Comparison of ENCODE assay signal across 8 mouse cellular contexts in the genomic region with DNA sequence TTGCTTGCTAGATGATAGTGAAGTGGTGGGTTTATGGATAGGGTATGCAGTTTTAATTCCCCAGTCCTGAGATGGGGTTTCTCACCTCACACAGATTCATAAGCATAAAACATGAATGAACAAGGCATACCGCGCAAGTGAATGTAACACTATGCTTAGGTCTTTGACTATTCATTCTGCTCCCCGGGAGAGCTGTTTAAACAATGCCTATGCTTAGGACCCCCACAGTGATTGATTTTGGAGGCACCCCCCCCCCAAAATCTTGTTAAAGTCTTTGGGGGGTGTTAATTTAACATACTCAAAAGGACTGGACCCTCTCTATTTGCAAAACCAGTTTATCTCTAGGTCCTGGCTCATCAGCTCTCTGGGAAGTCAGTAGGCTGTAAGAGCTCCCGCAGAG. TPM values are rescaled to one million over a fixed set of nuclear protein-coding genes. Genes with fewer than 3 reads are reported as not detected.
A peak's percentile ranks its signal among the peaks of the same experiment; 100 is the strongest.
DNase-seq lines count a peak whose midpoint lies in the region; ATAC-seq lines count a peak whose summit lies in the region.

No protein-coding gene starts in this region.

- 43% methylated on average over 4 of the region's 4 CpGs for WGBS in kidney, embryonic 16.5 days
- WGBS in forebrain, embryonic 12.5 days = 41% methylated on average over 4 of the region's 4 CpGs
- 51% methylated on average over 4 of the region's 4 CpGs for WGBS in limb, embryonic 13.5 days
- WGBS in neural tube, embryonic 14.5 days = 43% methylated on average over 4 of the region's 4 CpGs

- no peak for ATAC-seq in kidney, embryonic 16.5 days (ENCODE audit: low FRiP score, low TSS enrichment)
- ATAC-seq in forebrain, embryonic 12.5 days (ENCODE audit: low FRiP score) = no peak
- ATAC-seq in limb, embryonic 13.5 days (ENCODE audit: low FRiP score, low read depth) = no peak
- ATAC-seq in neural tube, embryonic 14.5 days (ENCODE audit: low read depth) = no peak

- no peaks in the 10 kb centered on the region for H3K27me3 ChIP-seq in kidney, embryonic 16.5 days (ENCODE audit: insufficient read depth, low read length)
- H3K27me3 ChIP-seq in forebrain, embryonic 12.5 days = no peaks in the 10 kb centered on the region
- no peaks in the 10 kb centered on the region for H3K27me3 ChIP-seq in limb, embryonic 13.5 days
- H3K27me3 ChIP-seq in neural tube, embryonic 14.5 days (ENCODE audit: control insufficient read depth, insufficient read depth, low read length) = no peaks in the 10 kb centered on the region

- peak overlapping the region; percentile 55 for H3K9ac ChIP-seq in kidney, embryonic 16.5 days (replicated peaks; ENCODE audit: low read length)
- H3K9ac ChIP-seq in forebrain, embryonic 12.5 days = peak overlapping the region; percentile 48; the same call in 1 of the 2 replicates
- peak overlapping the region; percentile 53 for H3K9ac ChIP-seq in limb, embryonic 13.5 days
- peak overlapping the region; percentile 46 for H3K9ac ChIP-seq in neural tube, embryonic 14.5 days (replicated peaks; ENCODE audit: low read depth, low read length)

- no peak overlapping the region for H3K27ac ChIP-seq in kidney, embryonic 16.5 days (ENCODE audit: low read length)
- peak overlapping the region; percentile 22; the same call in 1 of the 2 replicates for H3K27ac ChIP-seq in forebrain, embryonic 12.5 days
- H3K27ac ChIP-seq in limb, embryonic 13.5 days = peak overlapping the region; percentile 48; the same call in 1 of the 2 replicates
- no peak overlapping the region for H3K27ac ChIP-seq in neural tube, embryonic 14.5 days (ENCODE audit: low read depth, low read length)

- H3K36me3 ChIP-seq in kidney, embryonic 16.5 days (ENCODE audit: insufficient read depth, low read length) = no peaks in the 10 kb centered on the region
- H3K36me3 ChIP-seq in forebrain, embryonic 12.5 days (replicated peaks) = no peaks in the 10 kb centered on the region
- peaks cover 9% of the 10 kb centered on the region; the same call in 1 of the 2 replicates for H3K36me3 ChIP-seq in limb, embryonic 13.5 days
- no peaks in the 10 kb centered on the region for H3K36me3 ChIP-seq in neural tube, embryonic 14.5 days (ENCODE audit: control insufficient read depth, insufficient read depth, low read length)

- H3K4me3 ChIP-seq in kidney, embryonic 16.5 days (ENCODE audit: low read length) = peak overlapping the region; percentile 63
- peak overlapping the region; percentile 58 for H3K4me3 ChIP-seq in forebrain, embryonic 12.5 days (replicated peaks)
- H3K4me3 ChIP-seq in limb, embryonic 13.5 days = peak overlapping the region; percentile 65
- peak overlapping the region; percentile 55 for H3K4me3 ChIP-seq in neural tube, embryonic 14.5 days (ENCODE audit: low read depth, low read length)

- no peak for DNase-seq in kidney, adult 9 months
- no peak for DNase-seq in thymus, postnatal 25 days
- no peak for DNase-seq in urinary bladder, postnatal 25 days (ENCODE audit: low spot score)
- DNase-seq in heart, adult 11 months = no peak

- no peaks in the 10 kb centered on the region for H3K4me1 ChIP-seq in kidney, embryonic 16.5 days (ENCODE audit: insufficient read depth, low read length)
- H3K4me1 ChIP-seq in forebrain, embryonic 12.5 days = no peaks in the 10 kb centered on the region
- H3K4me1 ChIP-seq in limb, embryonic 13.5 days = peaks cover 4% of the 10 kb centered on the region; the same call in 1 of the 2 replicates
- H3K4me1 ChIP-seq in neural tube, embryonic 14.5 days (ENCODE audit: control insufficient read depth, insufficient read depth, low read length) = no peaks in the 10 kb centered on the region

- H3K9me3 ChIP-seq in kidney, embryonic 16.5 days (ENCODE audit: low read length) = peaks cover 36% of the 10 kb centered on the region
- peaks cover 41% of the 10 kb centered on the region for H3K9me3 ChIP-seq in forebrain, embryonic 12.5 days
- peaks cover 42% of the 10 kb centered on the region for H3K9me3 ChIP-seq in limb, embryonic 13.5 days
- H3K9me3 ChIP-seq in neural tube, embryonic 14.5 days (ENCODE audit: control insufficient read depth, low read length) = peaks cover 7% of the 10 kb centered on the region

- peak overlapping the region; percentile 58 for H3K4me2 ChIP-seq in kidney, embryonic 16.5 days (replicated peaks; ENCODE audit: low read depth, low read length)
- peak overlapping the region; percentile 62 for H3K4me2 ChIP-seq in forebrain, embryonic 12.5 days
- peak overlapping the region; percentile 63 for H3K4me2 ChIP-seq in limb, embryonic 13.5 days (replicated peaks)
- H3K4me2 ChIP-seq in neural tube, embryonic 14.5 days (ENCODE audit: low read depth, low read length) = peak overlapping the region; percentile 44

RNA-seq across cellular contexts. Expression of gene Usp29, which starts 1.6 kb away (rescaled TPM):
- 5.2 and 6.5 TPM in 2 replicates for polyA plus RNA-seq in kidney, embryonic 16.5 days (2015; fragmentation: Nextera tagmentation; extraction: Ambion mirVana)
- 19.5 and 21.0 TPM in 2 replicates for polyA plus RNA-seq in forebrain, embryonic 12.5 days (2016; fragmentation: Nextera tagmentation; extraction: Ambion mirVana)
- polyA plus RNA-seq in limb, embryonic 13.5 days (2015; fragmentation: Nextera tagmentation; extraction: Ambion mirVana) = 13.4 and 14.9 TPM in 2 replicates
- polyA plus RNA-seq in neural tube, embryonic 14.5 days (2014; fragmentation: Nextera tagmentation; extraction: Ambion mirVana) = 30.8 and 41.5 TPM in 2 replicates

RNA-seq across cellular contexts. Expression of gene Peg3, which starts 1.7 kb away (rescaled TPM):
- 145 and 166 TPM in 2 replicates for polyA plus RNA-seq in kidney, embryonic 16.5 days (2015; fragmentation: Nextera tagmentation; extraction: Ambion mirVana)
- polyA plus RNA-seq in forebrain, embryonic 12.5 days (2016; fragmentation: Nextera tagmentation; extraction: Ambion mirVana) = 119 and 132 TPM in 2 replicates
- 230 and 252 TPM in 2 replicates for polyA plus RNA-seq in limb, embryonic 13.5 days (2015; fragmentation: Nextera tagmentation; extraction: Ambion mirVana)
- 124 and 134 TPM in 2 replicates for polyA plus RNA-seq in neural tube, embryonic 14.5 days (2014; fragmentation: Nextera tagmentation; extraction: Ambion mirVana)

RNA-seq across cellular contexts. Expression of gene Zim1, which starts 35.7 kb away (rescaled TPM):
- 3.1 and 3.8 TPM in 2 replicates for polyA plus RNA-seq in kidney, embryonic 16.5 days (2015; fragmentation: Nextera tagmentation; extraction: Ambion mirVana)
- 0.80 and 1.1 TPM in 2 replicates for polyA plus RNA-seq in forebrain, embryonic 12.5 days (2016; fragmentation: Nextera tagmentation; extraction: Ambion mirVana)
- 4.8 and 6.4 TPM in 2 replicates for polyA plus RNA-seq in limb, embryonic 13.5 days (2015; fragmentation: Nextera tagmentation; extraction: Ambion mirVana)
- 4.6 and 7.6 TPM in 2 replicates for polyA plus RNA-seq in neural tube, embryonic 14.5 days (2014; fragmentation: Nextera tagmentation; extraction: Ambion mirVana)

Comparison
In these comparisons a context has a peak if more than half of its experiments do, and no peak if none do; other contexts are left out.
1. H3K27ac ChIP-seq: peak in forebrain, embryonic 12.5 days (single experiment) and limb, embryonic 13.5 days (single experiment); none in kidney, embryonic 16.5 days (single experiment) and neural tube, embryonic 14.5 days (single experiment).
2. Peak in every context shown above with its lines, with median percentiles within 50 percentile points of each other: H3K4me2 ChIP-seq, H3K4me3 ChIP-seq and H3K9ac ChIP-seq.